Mouse (Mus musculus): Measurements from ENCODE around the gene M1ap.

- TF ChIP-seq MYOG (IDR thresholded peaks at IDR 0.05; ENCODE audit: control insufficient read depth in 1 of 3, insufficient read depth in 1 of 3, insufficient read length in 2 of 3, low read depth in 2 of 3) = no peak
- no peak for TF ChIP-seq POLR2A (IDR thresholded peaks at IDR 0.05; ENCODE audit: insufficient read length, low read depth)
- TF ChIP-seq REST (IDR thresholded peaks at IDR 0.05; ENCODE audit: insufficient read depth, insufficient read length) = no peak
- no peak for TF ChIP-seq MAX (IDR thresholded peaks at IDR 0.05; ENCODE audit: low read depth)
- no peak for TF ChIP-seq POLR2AphosphoS2 (IDR thresholded peaks at IDR 0.05; ENCODE audit: insufficient read length, low read depth)
- no peak for TF ChIP-seq USF1 (IDR thresholded peaks at IDR 0.05; ENCODE audit: low read depth)
- TF ChIP-seq E2F4 (IDR thresholded peaks at IDR 0.05; ENCODE audit: insufficient read depth) = no peak
- TF ChIP-seq CEBPB (IDR thresholded peaks at IDR 0.05; ENCODE audit: insufficient read depth, poor library complexity, severe bottlenecking) = no peak
- no peak for TF ChIP-seq MYOD1 (IDR thresholded peaks at IDR 0.05; ENCODE audit: control insufficient read depth in 1 of 3, insufficient read length in 2 of 3, low read depth in 2 of 3)
- TF ChIP-seq TCF12 (IDR thresholded peaks at IDR 0.05; ENCODE audit: insufficient read depth, poor library complexity, severe bottlenecking) = no peak
Observed at GRCm38 (mm10) chr6:82898745-82899144, 48.0 kb upstream of the M1ap start.
